Mouse (Mus musculus) layer of hippocampus, adult 18-20 months (tissue): ENCODE results near the gene Kalrn. TPM values are rescaled to one million over a fixed set of nuclear protein-coding genes. Genes with fewer than 3 reads are reported as not detected.

Source experiments
- DNase-seq, 2 experiments: peaks; one replicate each; pipeline ENCODE4 v3.0.0; 2022; ENCODE audit warnings: low spot score in 2 of 2
- total RNA-seq, 2 experiments: library from RNA; stranded (reverse); gene quantifications; 2 replicates each; pipeline ENCODE4 v1.2.3; 2021

Kalrn gene
- total RNA-seq, 2 experiments from 2014 or later = 468 to 527 TPM

DNA sequence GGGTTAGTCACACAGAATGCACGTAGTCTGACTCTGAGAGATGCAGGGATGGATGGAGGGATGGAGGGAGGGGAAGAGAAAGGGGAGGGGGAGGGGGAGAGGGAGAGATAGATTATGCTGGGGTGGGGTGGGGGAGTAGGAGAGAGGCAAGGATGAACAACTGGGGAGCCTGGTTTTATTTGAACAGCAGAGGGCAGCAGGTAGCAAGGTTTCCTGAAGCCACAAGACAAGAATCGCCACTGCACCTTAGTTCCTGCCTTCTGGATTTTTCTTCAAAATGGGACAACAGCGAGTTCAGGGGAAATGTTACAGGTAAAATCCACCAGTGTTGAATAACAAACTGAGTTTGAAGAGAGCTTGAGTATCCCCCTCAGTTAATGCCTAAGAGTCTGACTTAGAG lies 573.9 kb downstream of the Kalrn start:
- peak in 1 of 2 experiments; percentile 65 for DNase-seq

DNA sequence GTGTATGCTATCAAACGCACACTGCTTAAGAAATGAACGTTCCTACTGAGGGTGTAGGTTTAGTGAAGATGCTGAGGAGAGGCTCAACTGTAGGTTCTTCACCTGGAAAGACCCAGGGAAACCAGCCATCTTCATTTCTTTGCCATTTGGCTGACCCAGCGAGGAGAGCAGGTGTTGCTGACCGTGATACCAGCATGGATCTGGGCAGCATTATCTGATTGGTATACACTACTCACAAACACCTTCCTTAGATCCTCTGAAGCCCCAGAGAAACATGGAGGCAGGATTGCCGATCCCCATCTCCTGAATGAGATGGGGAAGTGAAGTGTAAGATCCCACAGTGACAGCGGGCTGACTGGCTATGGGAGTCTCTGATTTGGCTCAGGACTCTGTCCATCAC lies 575.3 kb downstream of the Kalrn start:
- DNase-seq = no peak

GRCm38 (mm10) chr16:33996030-33996429 lies 577.3 kb downstream of the Kalrn start:
- DNase-seq = peak in 1 of 2 experiments; percentile 67

DNA sequence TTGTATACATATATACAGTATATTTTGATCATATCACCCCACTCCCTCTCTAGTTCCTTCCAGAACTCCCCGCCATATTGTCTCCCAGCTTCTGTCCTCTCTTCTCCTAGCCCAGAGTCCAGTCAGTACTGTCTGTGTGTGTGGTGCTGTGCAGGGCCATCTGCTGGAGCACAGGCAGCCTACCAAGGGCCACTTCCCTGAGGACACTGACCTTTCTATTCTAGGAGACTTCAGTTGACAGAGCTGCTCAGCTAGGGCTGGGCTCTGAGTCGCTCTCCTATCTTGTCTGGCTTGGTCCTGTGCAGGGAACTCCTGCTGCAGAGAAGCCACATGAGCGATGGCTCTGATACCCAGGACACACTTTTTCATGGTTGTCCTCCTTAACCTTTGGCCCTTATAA lies 577.8 kb downstream of the Kalrn start:
- no peak for DNase-seq

DNA sequence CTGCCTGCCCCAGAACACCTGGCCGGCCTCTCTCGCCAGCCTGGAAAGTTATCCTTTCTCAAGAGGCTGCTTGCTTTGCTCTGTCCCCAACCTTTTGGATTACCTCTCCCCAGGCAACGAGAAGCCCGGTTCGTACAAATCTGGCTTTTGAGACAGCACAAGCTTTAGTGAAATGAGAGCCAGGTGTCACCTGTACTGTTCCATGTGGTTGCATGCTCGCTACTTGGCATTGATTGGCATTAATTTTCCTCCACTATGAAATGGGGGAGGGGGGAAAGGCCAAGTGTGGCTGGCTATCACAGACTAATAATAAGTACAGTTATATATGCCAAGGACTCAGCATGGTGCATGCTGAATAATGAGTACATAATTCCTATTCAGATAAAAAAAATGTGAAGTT lies 579.0 kb downstream of the Kalrn start:
- no peak for DNase-seq

DNA sequence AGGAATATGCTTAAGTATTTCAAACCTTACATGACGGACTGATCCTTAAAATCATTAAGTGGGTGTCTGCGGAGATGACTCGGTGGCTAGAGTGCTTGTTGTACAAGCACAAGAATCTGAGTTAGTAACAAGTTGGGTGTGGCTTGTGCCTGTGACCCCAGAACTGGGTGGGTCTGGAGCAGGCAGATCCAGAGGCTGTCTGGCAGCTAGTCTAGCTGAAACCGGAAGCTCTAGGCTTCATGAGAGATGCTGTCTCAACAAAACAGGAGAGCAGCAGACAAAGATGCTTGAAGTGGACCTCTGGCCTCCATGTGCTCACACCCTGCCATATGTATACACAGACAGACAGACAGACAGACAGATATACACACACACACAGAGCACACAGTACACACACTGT lies 582.6 kb downstream of the Kalrn start:
- DNase-seq = no peak

DNA sequence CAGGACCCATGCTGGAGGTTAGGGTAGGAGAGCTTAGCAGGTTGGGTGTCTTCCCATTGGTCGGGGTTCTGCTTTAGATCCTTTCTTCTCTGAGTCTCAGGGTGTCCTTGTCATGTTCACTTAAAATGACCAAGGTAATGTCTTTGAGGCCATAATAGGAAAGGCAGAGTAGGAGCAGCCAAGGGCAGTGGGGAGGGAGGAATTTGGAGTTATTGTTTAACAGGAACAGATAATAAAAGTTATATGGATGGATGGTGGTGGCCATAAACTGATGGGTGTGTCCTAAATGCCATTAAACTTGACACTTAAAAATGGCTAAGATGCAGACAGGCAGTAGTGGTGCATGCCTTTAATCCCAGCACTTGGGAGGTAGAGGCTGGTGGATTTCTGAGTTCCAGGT lies 584.2 kb downstream of the Kalrn start:
- no peak for DNase-seq

- peak in 1 of 2 experiments; percentile 66 for DNase-seq
These were observed 584.8 kb downstream of the Kalrn start for GRCm38 (mm10) chr16:33988358-33989012.

DNA sequence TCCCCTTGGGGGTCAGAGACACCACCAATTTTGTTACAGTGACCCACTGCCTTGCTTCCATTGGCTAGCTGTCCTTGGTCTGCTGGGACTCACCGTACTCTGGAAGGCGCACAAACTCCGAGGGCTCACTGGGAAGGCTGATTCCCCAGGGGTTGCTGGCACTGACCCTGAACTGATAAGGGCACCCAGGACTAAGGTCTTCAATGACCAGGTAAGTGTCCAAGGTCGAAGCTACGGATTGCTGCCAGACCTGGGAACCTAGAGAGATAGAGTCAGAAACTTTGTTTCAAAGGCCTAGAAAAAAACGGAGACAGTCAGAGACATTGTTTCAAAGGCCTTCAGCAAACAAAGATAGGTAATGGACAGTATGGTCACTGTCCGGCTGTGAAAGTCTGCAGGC lies 586.3 kb downstream of the Kalrn start:
- no peak for DNase-seq

GRCm38 (mm10) chr16:33985372-33985771 lies 588.0 kb downstream of the Kalrn start:
- DNase-seq = no peak

DNA sequence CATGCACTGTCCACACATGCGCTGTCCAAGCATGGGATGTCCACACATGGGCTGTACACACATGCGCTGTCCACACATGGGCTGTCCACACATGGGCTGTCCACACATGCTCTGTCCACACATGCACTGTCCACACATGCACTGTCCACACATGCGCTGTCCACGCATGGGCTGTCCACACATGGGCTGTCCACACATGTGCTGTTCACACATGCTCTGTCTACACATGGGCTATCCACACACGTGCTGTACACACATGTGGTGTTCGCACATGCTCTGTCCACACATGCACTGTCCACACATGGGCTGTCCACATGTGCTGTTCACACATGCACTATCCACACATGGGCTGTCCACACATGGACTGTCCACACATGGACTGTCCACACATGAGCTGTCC lies 589.6 kb downstream of the Kalrn start:
- DNase-seq = no peak

GRCm38 (mm10) chr16:33979855-33980254 lies 593.5 kb downstream of the Kalrn start:
- DNase-seq = no peak

DNA sequence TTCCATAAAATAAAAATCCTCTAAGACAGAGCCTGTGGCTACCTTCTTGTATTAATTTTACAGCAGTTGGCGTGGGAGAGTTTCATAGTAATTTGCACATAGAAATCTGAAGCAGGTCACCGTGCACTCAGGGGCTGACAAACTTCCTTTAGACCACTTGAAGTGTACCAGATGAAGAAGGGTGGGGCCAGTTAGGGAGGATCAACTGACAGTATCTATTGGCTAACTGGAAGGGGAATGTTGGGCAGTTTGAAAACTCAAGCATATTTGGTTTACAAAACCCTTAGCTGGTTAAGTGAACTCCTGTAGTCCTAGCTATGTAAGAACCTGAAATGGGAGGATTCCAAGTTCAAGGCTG lies 606.1 kb downstream of the Kalrn start:
- no peak for DNase-seq

DNA sequence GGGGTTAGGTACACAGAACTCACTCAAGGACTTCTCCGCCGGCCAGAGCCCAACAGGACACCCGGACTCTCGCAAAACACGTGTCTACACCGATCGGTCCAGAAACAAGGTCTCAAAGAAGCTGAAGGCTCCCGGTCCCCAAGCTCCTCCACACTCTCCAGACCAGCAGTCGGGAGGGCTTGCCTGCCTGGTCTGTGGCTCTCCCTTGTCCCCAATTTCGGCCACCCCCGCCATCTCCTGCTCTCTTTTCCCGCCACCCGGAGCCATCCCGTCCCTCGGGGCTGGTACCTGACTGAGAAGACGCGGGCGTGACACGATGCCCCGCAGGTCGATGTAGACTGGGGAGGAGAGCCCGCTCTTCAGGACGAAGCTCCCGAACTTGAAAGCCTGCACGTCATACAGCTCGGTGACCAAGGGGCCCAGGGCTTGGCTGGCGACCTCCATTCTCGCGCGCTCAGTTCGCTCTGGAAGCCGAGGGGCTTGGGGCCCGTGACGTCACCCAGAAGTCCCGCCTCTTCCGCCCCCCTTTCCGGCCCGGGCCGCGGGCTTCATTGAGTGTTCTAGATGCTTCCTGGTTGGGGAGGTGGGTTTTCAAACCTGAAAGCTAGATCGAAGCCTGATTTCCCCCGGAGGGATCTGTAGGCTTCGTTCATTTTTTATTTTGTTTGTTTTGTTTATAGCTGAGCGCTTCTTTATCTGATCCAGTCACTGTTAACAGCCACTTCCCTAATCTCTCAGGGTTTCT lies 606.6 kb downstream of the Kalrn start, which contains the start of gene Umps:
Umps (minus strand) TSS at position 501 of the 745 bp plus-strand sequence.
- peak; percentile 77 to 87 for DNase-seq

DNA sequence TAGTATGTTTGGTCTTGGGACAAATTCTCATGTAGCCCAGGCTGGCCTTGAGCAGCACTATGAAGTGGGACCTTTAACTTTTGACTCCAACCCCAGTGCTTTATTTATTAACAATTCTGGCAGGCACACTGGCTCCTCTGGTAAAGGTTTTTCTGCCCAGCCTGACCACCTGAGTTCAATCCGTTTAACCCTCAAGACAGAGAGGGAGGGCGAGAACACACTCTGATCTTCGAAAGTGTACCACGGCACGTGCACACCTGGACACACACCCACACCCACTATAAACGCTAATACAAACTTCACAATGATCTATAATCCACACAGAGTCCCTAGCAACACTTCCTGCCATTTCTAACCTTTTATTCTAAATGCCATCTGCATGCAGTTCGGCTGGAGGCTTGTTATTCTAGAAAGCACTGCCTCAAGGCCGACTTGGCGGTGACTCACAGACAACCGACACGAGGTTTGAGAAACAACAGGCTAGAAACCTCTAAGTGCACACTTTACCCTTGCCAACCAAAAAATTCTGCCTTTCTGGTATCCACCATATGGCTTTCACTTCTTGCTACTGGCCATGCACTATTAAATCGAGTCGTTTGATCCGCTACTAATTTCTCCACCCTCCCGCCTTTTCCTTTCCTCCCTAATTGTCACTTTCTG lies 607.3 kb downstream of the Kalrn start:
- peak in 1 of 2 experiments; percentile 16 for DNase-seq

- no peak for DNase-seq
These were observed 609.8 kb downstream of the Kalrn start for GRCm38 (mm10) chr16:33963509-33963908.

- DNase-seq = no peak
These were observed 618.5 kb downstream of the Kalrn start for GRCm38 (mm10) chr16:33954793-33955192.

GRCm38 (mm10) chr16:33953008-33953407 lies 620.3 kb downstream of the Kalrn start:
- no peak for DNase-seq

DNA sequence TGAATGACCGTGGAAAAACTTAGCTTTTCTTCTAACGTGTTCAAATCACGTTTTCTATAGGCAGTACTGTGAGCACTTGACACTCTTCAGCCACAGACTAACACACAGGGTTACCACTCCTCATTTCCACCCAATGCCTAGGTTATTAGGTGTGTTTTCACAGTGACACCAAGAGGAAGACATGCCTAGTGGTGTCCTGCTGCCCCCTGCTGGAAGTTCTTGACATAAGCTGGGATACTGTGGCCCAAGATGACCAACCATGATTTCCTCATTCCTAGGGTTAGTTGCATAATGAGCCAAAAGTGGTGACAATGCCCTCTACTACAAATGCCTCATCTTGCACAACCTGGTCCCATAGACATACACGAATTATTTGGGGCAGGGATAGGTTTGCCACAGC lies 622.5 kb downstream of the Kalrn start:
- DNase-seq = peak; percentile 65 to 87

DNA sequence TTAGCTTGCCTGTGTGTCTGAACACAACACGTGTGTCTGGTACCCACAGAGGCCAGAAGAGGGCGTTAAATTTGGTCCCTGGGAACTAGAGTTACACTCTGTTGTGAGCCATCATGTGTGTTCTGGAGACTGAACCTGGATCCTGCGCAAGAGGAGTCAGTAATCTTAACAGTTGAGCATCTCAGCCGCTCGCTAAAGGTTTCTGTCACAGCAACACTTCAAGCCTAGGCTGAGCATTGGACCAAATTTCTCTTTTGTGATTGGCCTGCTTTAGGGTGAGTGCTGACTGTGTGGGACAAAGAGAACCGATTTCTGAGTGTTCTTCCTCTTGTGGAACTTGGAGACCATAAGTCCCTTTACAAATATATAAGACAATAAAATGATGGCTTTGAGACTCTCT lies 622.9 kb downstream of the Kalrn start:
- no peak for DNase-seq

- DNase-seq = no peak
These were observed 625.4 kb downstream of the Kalrn start for GRCm38 (mm10) chr16:33947664-33948571.
